Mouse (Mus musculus): Measurements from ENCODE around the gene Fas. TPM values are rescaled to one million over a fixed set of nuclear protein-coding genes. Genes with fewer than 3 reads are reported as not detected.

The Fas gene
- polyA plus RNA-seq (2015; fragmentation: Nextera tagmentation; extraction: Ambion mirVana), result 32.8 and 49.2 TPM in 2 replicates

GRCm38 (mm10) chr19:34289948-34290789 lies at the start of gene Fas:
Gene Fas (plus strand): TSS chr19:34290666.

GRCm38 (mm10) chr19:34254880-34255681 lies 35.4 kb upstream of the Fas start, which contains the start of gene Acta2:
Gene Acta2 (minus strand): TSS chr19:34255590.

Other genes starting within 250 kb of the Fas start
- gene Lipn, start 223.3 kb upstream of the Fas start, polyA plus RNA-seq (2015; fragmentation: Nextera tagmentation; extraction: Ambion mirVana), result not detected in 2 replicates
- not detected in 2 replicates for gene Lipm, start 189.7 kb upstream of the Fas start, polyA plus RNA-seq (2015; fragmentation: Nextera tagmentation; extraction: Ambion mirVana)
- gene Ankrd22, start 124.6 kb upstream of the Fas start, polyA plus RNA-seq (2015; fragmentation: Nextera tagmentation; extraction: Ambion mirVana), result 8.7 and 11.5 TPM in 2 replicates
- gene Stambpl1, start 98.4 kb upstream of the Fas start, polyA plus RNA-seq (2015; fragmentation: Nextera tagmentation; extraction: Ambion mirVana), result 8.8 and 9.0 TPM in 2 replicates
- gene Acta2, start 35.1 kb upstream of the Fas start, polyA plus RNA-seq (2015; fragmentation: Nextera tagmentation; extraction: Ambion mirVana), result 16,285 and 17,636 TPM in 2 replicates
- gene Ch25h, start 184.5 kb downstream of the Fas start, polyA plus RNA-seq (2015; fragmentation: Nextera tagmentation; extraction: Ambion mirVana), result 1.2 and 4.5 TPM in 2 replicates
- gene Lipa, start 236.8 kb downstream of the Fas start, polyA plus RNA-seq (2015; fragmentation: Nextera tagmentation; extraction: Ambion mirVana), result 23.8 TPM in 2 replicates

Data from urinary bladder, postnatal 0 days (tissue).